Mouse (Mus musculus): ENCODE results near the gene Gtsf1l.

Gene Gtsf1l

DNA sequence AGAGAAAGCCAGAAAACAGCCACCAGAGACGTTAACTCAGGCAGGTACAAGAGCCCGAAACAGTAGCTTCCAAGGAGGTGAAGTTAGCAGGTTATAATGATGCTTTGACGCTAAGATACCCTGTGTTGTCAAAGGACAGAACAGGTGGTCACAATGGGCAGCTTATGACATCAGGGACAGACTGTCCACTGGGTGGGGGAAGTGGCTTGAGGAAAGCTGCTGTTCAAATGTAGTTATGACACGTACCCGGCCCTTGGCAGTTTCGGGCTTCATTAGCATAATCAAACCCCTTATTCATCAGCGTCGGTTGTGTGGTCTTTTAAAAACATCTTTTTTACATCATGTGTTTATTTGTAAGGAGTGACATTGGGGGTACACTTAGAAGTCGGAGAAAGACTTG lies at the start of gene Gtsf1l:
Gene Gtsf1l (minus strand): TSS at position 128 of the 400 bp plus-strand sequence.
- Histone ChIP-seq H3K36me3 (ENCODE audit: control insufficient read depth, insufficient read depth, low read length, poor library complexity, severe bottlenecking) (no peaks in the 10 kb centered on the region), H3K27me3 (ENCODE audit: control insufficient read depth, insufficient read depth, low read length, poor library complexity, severe bottlenecking) (no peaks in the 10 kb centered on the region)
- DNase-seq (ENCODE audit: low read depth, low spot score), result no peak

DNA sequence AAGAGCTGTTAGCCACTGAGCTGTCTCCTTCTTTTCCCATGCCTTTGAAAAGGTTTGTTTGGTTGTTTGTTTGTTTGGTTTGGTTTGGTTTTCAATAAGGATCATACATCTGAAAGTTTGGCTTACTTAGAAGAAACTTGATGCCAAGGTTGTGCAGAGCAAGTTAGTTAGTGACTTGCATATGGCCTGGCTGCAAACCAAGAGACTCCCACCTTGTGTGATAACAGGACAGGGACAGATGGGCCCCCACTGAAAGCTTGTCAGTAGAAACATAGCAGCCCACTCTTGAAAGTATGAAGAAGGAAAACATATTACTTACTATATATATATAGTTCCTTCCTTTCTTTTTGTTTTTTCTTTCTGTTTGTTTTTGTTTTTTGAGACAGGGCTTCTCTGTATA lies 49.3 kb upstream of the Gtsf1l start:
- Histone ChIP-seq H3K27me3 (ENCODE audit: control insufficient read depth, insufficient read depth, low read length, poor library complexity, severe bottlenecking) (no peaks in the 10 kb centered on the region), H3K36me3 (ENCODE audit: control insufficient read depth, insufficient read depth, low read length, poor library complexity, severe bottlenecking) (no peaks in the 10 kb centered on the region)
- no peak for DNase-seq (ENCODE audit: low read depth, low spot score)

- Histone ChIP-seq H3K27me3 (ENCODE audit: control insufficient read depth, insufficient read depth, low read length, poor library complexity, severe bottlenecking) (no peaks in the 10 kb centered on the region), H3K36me3 (ENCODE audit: control insufficient read depth, insufficient read depth, low read length, poor library complexity, severe bottlenecking) (no peaks in the 10 kb centered on the region)
- DNase-seq (ENCODE audit: low read depth, low spot score), result no peak
These were observed 48.3 kb upstream of the Gtsf1l start for GRCm38 (mm10) chr2:163135931-163136330.

DNA sequence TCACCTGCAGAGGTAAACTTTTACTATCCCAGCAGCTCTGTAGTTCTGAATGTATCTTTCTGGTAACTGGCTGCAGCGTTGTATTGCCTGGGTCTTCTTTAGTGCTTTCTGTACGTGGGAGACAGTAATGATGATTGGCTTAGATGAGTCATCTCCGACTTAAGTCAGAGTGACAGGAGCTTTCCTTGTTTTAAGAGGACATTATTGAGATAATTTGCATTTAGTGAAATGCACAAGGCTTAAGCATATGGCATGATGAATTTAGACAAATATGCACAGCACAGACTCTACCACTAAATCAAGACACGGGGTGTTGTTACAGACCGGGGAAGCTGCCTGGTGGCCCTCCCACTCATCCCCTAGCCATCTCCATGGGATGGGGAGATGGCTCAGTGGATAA lies 44.7 kb upstream of the Gtsf1l start:
- Histone ChIP-seq H3K36me3 (ENCODE audit: control insufficient read depth, insufficient read depth, low read length, poor library complexity, severe bottlenecking) (no peaks in the 10 kb centered on the region), H3K27me3 (ENCODE audit: control insufficient read depth, insufficient read depth, low read length, poor library complexity, severe bottlenecking) (no peaks in the 10 kb centered on the region)
- DNase-seq (ENCODE audit: low read depth, low spot score), result no peak

DNA sequence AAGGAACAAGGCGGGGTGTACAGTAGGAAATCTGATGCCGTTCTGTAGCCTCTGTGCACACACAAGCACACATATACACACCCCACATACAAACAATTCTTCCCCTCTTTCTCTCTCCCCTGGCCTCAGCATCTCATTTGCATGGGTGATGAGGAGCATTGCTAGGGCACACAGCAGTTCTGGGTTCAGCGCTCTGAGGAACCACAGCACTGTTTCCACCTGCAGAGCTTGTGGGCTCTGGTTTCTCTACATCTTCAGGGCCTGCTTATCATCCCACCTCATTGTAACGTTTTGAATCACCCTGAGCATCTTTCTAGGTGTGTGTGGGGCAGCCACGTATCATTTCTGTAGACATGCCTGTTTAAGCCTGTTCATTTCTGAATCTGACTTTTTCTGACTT lies 43.2 kb upstream of the Gtsf1l start:
- DNase-seq (ENCODE audit: low read depth, low spot score), result no peak
- H3K36me3 ChIP-seq (ENCODE audit: control insufficient read depth, insufficient read depth, low read length, poor library complexity, severe bottlenecking), result no peaks in the 10 kb centered on the region
- H3K27me3 ChIP-seq (ENCODE audit: control insufficient read depth, insufficient read depth, low read length, poor library complexity, severe bottlenecking), result no peaks in the 10 kb centered on the region

DNA sequence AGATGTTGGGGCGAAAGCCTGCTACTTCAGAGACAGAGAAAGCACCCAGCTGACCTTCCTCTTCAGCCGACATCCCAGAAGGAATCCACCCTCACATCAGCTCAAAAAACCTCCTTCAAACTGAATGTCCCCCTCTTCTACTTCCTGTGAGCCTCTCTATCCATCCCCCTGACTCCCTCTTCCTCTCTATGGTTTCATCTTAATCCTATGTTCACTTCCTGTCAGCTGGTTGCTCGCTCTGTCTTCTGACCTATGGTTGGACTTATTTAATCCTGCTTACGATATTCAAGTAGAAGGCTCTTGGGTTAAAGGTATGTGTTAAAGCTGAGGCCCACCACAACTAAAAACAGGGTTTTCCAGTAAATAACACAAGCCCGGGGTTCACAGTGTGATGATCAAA lies 35.8 kb upstream of the Gtsf1l start:
- Histone ChIP-seq H3K27me3 (ENCODE audit: control insufficient read depth, insufficient read depth, low read length, poor library complexity, severe bottlenecking) (no peaks in the 10 kb centered on the region), H3K36me3 (ENCODE audit: control insufficient read depth, insufficient read depth, low read length, poor library complexity, severe bottlenecking) (no peaks in the 10 kb centered on the region)
- no peak for DNase-seq (ENCODE audit: low read depth, low spot score)

- no peaks in the 10 kb centered on the region for H3K27me3 ChIP-seq (ENCODE audit: control insufficient read depth, insufficient read depth, low read length, poor library complexity, severe bottlenecking)
- no peak for DNase-seq (ENCODE audit: low read depth, low spot score)
- H3K36me3 ChIP-seq (ENCODE audit: control insufficient read depth, insufficient read depth, low read length, poor library complexity, severe bottlenecking), result no peaks in the 10 kb centered on the region
These were observed 34.7 kb upstream of the Gtsf1l start for GRCm38 (mm10) chr2:163122319-163122718.

- H3K27me3 ChIP-seq (ENCODE audit: control insufficient read depth, insufficient read depth, low read length, poor library complexity, severe bottlenecking), result no peaks in the 10 kb centered on the region
- no peak for DNase-seq (ENCODE audit: low read depth, low spot score)
- no peaks in the 10 kb centered on the region for H3K36me3 ChIP-seq (ENCODE audit: control insufficient read depth, insufficient read depth, low read length, poor library complexity, severe bottlenecking)
These were observed 33.7 kb upstream of the Gtsf1l start for GRCm38 (mm10) chr2:163121353-163121660.

GRCm38 (mm10) chr2:163120626-163121352 lies 33.1 kb upstream of the Gtsf1l start:
- no peaks in the 10 kb centered on the region for H3K36me3 ChIP-seq (ENCODE audit: control insufficient read depth, insufficient read depth, low read length, poor library complexity, severe bottlenecking)
- no peak for DNase-seq (ENCODE audit: low read depth, low spot score)
- no peaks in the 10 kb centered on the region for H3K27me3 ChIP-seq (ENCODE audit: control insufficient read depth, insufficient read depth, low read length, poor library complexity, severe bottlenecking)

GRCm38 (mm10) chr2:163111413-163112201 lies 24.0 kb upstream of the Gtsf1l start:
- DNase-seq (ENCODE audit: low read depth, low spot score), result no peak
- H3K36me3 ChIP-seq (ENCODE audit: control insufficient read depth, insufficient read depth, low read length, poor library complexity, severe bottlenecking), result no peaks in the 10 kb centered on the region
- no peaks in the 10 kb centered on the region for H3K27me3 ChIP-seq (ENCODE audit: control insufficient read depth, insufficient read depth, low read length, poor library complexity, severe bottlenecking)

- H3K27me3 ChIP-seq (ENCODE audit: control insufficient read depth, insufficient read depth, low read length, poor library complexity, severe bottlenecking), result no peaks in the 10 kb centered on the region
- DNase-seq (ENCODE audit: low read depth, low spot score), result no peak
- no peaks in the 10 kb centered on the region for H3K36me3 ChIP-seq (ENCODE audit: control insufficient read depth, insufficient read depth, low read length, poor library complexity, severe bottlenecking)
These were observed 23.1 kb upstream of the Gtsf1l start for GRCm38 (mm10) chr2:163110706-163111105.

GRCm38 (mm10) chr2:163108385-163108784 lies 20.7 kb upstream of the Gtsf1l start:
- Histone ChIP-seq H3K27me3 (ENCODE audit: control insufficient read depth, insufficient read depth, low read length, poor library complexity, severe bottlenecking) (no peaks in the 10 kb centered on the region), H3K36me3 (ENCODE audit: control insufficient read depth, insufficient read depth, low read length, poor library complexity, severe bottlenecking) (no peaks in the 10 kb centered on the region)
- DNase-seq (ENCODE audit: low read depth, low spot score), result no peak

DNA sequence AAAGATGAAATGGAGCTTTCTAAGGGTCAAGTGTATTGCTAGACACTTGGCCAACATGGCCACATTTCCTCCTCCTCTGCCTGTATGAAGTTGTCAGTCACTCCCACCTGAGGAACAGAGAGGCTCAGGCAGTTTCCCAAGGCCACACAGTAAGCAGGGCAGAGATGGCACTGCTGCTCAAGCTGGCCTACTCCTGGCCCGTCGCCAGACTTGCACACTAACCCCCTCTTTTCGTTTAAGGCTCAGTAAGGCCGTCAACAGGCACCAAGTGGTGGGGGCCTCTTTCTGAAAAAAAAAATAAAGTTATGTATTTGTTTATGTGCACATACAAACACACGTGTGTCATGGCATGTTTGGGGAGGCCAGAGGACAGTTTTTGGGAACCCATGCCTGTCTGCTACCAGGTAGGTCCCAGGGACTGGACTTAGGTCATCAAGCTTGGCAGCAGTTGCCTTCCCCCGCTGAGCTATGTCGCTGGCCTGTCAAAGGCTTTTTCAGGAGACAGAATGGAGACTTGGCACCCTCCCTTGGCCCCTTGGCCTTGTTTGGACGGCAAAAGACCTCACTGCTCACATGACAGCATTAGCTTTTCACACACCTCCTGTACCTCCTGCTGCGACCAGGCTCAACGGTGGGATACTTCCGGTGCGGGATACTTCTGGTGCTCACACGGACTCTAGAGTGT lies 16.6 kb upstream of the Gtsf1l start:
- Histone ChIP-seq H3K27me3 (ENCODE audit: control insufficient read depth, insufficient read depth, low read length, poor library complexity, severe bottlenecking) (no peaks in the 10 kb centered on the region), H3K36me3 (ENCODE audit: control insufficient read depth, insufficient read depth, low read length, poor library complexity, severe bottlenecking) (no peaks in the 10 kb centered on the region)
- no peak for DNase-seq (ENCODE audit: low read depth, low spot score)

DNA sequence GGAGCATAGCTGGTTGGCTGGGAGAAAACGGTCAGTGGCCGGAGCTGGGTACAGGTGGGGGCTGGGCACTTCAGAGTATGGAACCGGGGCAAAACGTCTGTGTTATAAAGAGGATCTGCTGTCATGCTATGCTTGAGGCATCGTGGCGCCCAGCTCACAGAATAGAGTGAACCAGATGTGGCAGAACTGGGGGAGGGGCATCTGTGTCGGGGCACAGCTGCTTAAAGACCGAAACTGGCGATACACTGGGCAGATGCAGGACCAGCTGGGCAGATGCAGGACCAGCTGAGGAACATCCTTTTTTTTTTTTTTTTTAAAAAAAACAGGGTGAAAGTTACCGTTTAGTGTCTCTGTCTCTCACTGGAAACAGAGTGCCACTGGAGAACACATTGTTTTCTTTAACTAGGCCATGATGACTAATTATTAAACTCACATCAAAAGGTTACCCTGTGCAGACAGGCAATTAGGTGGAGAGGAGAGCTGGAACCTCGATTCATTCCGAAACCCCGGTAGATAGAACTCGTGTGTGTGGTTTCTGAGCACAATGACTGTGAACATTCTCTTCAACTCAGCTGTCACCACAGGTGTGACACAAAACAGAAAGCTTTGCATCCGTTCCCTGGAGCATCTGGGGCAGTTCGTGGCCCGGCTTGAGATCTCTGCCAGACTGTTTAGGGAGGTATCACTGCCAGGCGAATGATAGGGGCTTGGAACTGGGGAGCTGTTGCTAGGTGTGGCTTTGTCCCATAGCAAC lies 15.4 kb upstream of the Gtsf1l start:
- Histone ChIP-seq H3K27me3 (ENCODE audit: control insufficient read depth, insufficient read depth, low read length, poor library complexity, severe bottlenecking) (no peaks in the 10 kb centered on the region), H3K36me3 (ENCODE audit: control insufficient read depth, insufficient read depth, low read length, poor library complexity, severe bottlenecking) (no peaks in the 10 kb centered on the region)
- peak; percentile 3 for DNase-seq (ENCODE audit: low read depth, low spot score)

DNA sequence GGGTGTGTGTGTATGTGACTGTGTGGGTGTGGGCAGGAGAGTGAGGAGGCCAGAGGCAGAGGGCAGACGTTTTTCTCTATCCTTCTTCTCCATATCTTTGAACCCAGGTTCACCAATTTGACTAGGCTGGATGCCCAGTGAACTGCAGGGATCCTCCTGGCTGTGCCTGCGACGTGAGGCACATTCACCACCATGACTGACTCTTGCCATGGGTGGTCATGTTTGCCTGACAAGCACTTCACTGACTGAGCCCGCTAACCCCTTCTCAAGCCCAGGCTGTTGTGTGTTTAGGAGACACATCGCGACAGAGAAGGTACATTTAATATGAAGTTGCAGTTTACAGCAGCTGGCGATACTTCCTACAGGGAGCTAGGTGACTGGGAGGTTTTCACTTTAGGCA lies 14.6 kb upstream of the Gtsf1l start:
- H3K36me3 ChIP-seq (ENCODE audit: control insufficient read depth, insufficient read depth, low read length, poor library complexity, severe bottlenecking), result no peaks in the 10 kb centered on the region
- no peak for DNase-seq (ENCODE audit: low read depth, low spot score)
- no peaks in the 10 kb centered on the region for H3K27me3 ChIP-seq (ENCODE audit: control insufficient read depth, insufficient read depth, low read length, poor library complexity, severe bottlenecking)

Measured in splenic B cell, adult 2 months (primary cell).